Mouse (Mus musculus) limb, embryonic 12.5 days (tissue): Measurements from ENCODE around the gene Celf5. TPM values are rescaled to one million over a fixed set of nuclear protein-coding genes. Genes with fewer than 3 reads are reported as not detected.
A peak's percentile ranks its signal among the peaks of the same experiment; 100 is the strongest.

Experiments used
- ATAC-seq: fragments of 200-750 bp; cut with Nextera tagmentation; 2 replicates; pipeline ENCODE4 v1.8.0; 2017; ENCODE audit warnings: low read depth, moderate TSS enrichment; ENCODE audit not compliant: insufficient number of reproducible peaks, insufficient read depth, low FRiP score, low TSS enrichment
- H3K27ac ChIP-seq: fragments of 300-500 bp; sonication (generic); 2 replicates; pipeline ENCODE4 v1.5.1; 2016; ENCODE audit warnings: mild to moderate bottlenecking, moderate library complexity
- H3K27me3 ChIP-seq: fragments of 300-500 bp; sonication (generic); 2 replicates; pipeline ENCODE4 v1.6.1; 2016; ENCODE audit warnings: mild to moderate bottlenecking, moderate library complexity
- H3K36me3 ChIP-seq: fragments of 300-500 bp; sonication (generic); 2 replicates; pipeline ENCODE4 v1.6.1; 2016; ENCODE audit warnings: mild to moderate bottlenecking, moderate library complexity
- H3K4me1 ChIP-seq: fragments of 300-500 bp; sonication (generic); replicated peaks from 2 replicates; pipeline ENCODE4 v1.6.1; 2016
- H3K4me2 ChIP-seq: fragments of 300-500 bp; sonication (generic); 2 replicates; pipeline ENCODE4 v1.6.1; 2016; ENCODE audit warnings: mild to moderate bottlenecking, moderate library complexity
- H3K4me3 ChIP-seq: fragments of 300-500 bp; sonication (generic); replicated peaks from 2 replicates; pipeline ENCODE4 v1.5.1; 2016; ENCODE audit warnings: mild to moderate bottlenecking
- H3K9ac ChIP-seq: fragments of 300-500 bp; sonication (generic); replicated peaks from 2 replicates; pipeline ENCODE4 v1.6.1; 2016; ENCODE audit warnings: mild to moderate bottlenecking, moderate library complexity
- H3K9me3 ChIP-seq: fragments of 300-500 bp; sonication (generic); 2 replicates; pipeline ENCODE4 v1.6.1; 2016; ENCODE audit warnings: mild to moderate bottlenecking, moderate library complexity
- WGBS: fragments of 180-500 bp; shearing (Covaris S2); methylation state at CpG from one replicate; pipeline ENCODE4 v1.1.7; 2016; 5-methylcytosine and 5-hydroxymethylcytosine counted together
- polyA plus RNA-seq: library from polyadenylated mRNA; unstranded; fragments of >200 nt; fragmentation: Nextera tagmentation; extraction: Ambion mirVana; gene quantifications from 2 replicates; pipeline ENCODE4 v1.2.1, GENCODE M21; 2016

Celf5 gene
- polyA plus RNA-seq, 1 experiment from 2014 or later = 0.93 TPM

- Histone ChIP-seq H3K9me3 (no peaks in the 10 kb centered on the region), H3K36me3 (peaks cover 15% of the 10 kb centered on the region), H3K27ac (no peak overlapping the region), H3K4me1 (peaks cover 20% of the 10 kb centered on the region), H3K4me3 (peak overlapping the region; percentile 78; the same call in 1 of the 2 replicates), H3K27me3 (no peaks in the 10 kb centered on the region), H3K4me2 (peak overlapping the region; percentile 52), H3K9ac (no peak overlapping the region; the same call in 1 of the 2 replicates)
- 85% methylated on average over 17 of the region's 17 CpGs for WGBS
- ATAC-seq = no peak
Measured at GRCm38 (mm10) chr10:81497401-81498270, 15.1 kb upstream of the Celf5 start.

- WGBS = 35% methylated on average over 4 of the region's 4 CpGs
- ATAC-seq = no peak
- H3K4me3 ChIP-seq = peak overlapping the region; percentile 78
- H3K27me3 ChIP-seq = no peaks in the 10 kb centered on the region
- H3K36me3 ChIP-seq = peaks cover 21% of the 10 kb centered on the region
- no peak overlapping the region for H3K27ac ChIP-seq
- H3K9ac ChIP-seq = peak overlapping the region; percentile 24; the same call in 1 of the 2 replicates
- H3K4me2 ChIP-seq = peak overlapping the region; percentile 52
- H3K9me3 ChIP-seq = no peaks in the 10 kb centered on the region
- peaks cover 20% of the 10 kb centered on the region for H3K4me1 ChIP-seq
Measured at GRCm38 (mm10) chr10:81496969-81497368, 14.5 kb upstream of the Celf5 start.

DNA sequence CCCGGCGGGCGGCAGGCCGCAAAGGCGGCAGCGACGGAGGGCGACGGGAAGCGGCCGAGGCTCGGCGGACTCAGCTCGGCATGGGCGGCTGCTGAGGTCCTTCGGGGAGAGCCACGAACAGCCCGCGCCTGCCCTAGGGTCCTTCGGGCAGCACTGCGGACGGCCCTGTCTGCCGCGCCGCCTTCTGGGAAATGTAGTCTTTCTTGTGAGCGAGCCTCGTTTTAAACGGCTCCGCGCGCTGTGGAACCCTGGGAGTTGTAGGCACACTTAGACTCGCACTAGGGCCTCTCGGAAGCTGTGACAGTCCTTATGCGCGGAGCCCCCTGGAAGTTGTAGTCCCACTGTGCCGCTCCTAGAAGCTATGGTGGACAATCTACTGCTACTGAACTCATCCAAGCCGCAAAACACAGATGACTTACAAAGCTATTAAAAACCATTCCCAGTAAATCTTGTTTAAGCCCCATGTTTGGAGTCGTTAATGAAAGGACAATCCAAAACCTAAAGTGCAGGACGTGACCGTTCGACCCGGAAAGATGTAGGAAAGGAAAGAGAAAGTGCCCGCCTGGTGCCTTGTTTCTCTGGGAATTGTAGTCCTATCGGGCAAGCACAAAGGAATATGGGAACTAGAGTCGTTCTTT lies 13.9 kb upstream of the Celf5 start, which contains the start of gene Ncln:
Gene Ncln, minus strand, starts transcription at position 129 of the 638 bp plus-strand sequence.
- H3K9ac ChIP-seq = peak within 1 kb of the TSS; percentile 90
- H3K27ac ChIP-seq = peak within 1 kb of the TSS; percentile 17; the same call in 1 of the 2 replicates

DNA sequence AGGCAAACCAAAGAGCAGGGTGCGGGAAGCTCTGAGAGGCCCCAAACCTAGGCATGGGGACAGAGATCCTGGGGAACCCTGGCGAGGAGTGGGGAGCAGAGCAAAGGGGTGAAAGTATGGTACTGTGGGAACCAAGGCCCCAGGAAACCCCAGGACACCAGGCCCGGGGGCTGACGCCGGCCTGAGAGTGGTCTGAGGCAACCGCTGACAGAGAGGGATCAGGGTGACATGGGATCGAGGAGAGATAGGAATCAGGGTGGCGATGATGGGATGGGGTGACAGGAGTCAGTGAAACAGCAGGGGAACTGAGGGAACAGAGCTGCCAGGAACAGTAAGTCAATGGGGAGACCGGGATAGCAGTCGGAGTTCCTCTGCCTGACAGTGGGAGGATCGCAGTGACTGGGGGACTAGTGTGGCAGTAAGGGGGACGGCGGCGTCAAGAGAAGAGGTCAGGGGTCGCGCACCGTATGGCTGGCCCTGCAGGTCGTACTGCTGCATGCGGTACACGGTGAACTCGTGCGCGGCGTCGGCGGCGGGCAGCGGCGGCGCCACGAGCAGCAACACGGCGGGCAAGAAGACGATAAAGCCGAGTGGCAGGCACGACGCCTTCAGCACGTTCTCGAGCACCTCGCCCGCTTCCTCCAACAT lies 13.2 kb upstream of the Celf5 start:
- H3K9me3 ChIP-seq = no peaks in the 10 kb centered on the region
- H3K4me3 ChIP-seq = peak overlapping the region; percentile 78
- ATAC-seq = peak; percentile 8; the same call in 1 of the 2 replicates
- peak overlapping the region; percentile 98 for H3K4me2 ChIP-seq
- H3K4me1 ChIP-seq = peaks cover 20% of the 10 kb centered on the region
- H3K27ac ChIP-seq = 0 out of 2 replicates have a peak overlapping the region, but pooled peaks have one; percentile 17
- peak overlapping the region; percentile 90 for H3K9ac ChIP-seq
- 3% methylated on average over 34 of the region's 41 CpGs for WGBS
- peaks cover 34% of the 10 kb centered on the region for H3K36me3 ChIP-seq
- H3K27me3 ChIP-seq = no peaks in the 10 kb centered on the region; the same call in 1 of the 2 replicates

More for the DNA sequence above, 13.9 kb upstream of the Celf5 start, which contains the start of gene Ncln:
- H3K4me2 ChIP-seq = peak within 1 kb of the TSS; percentile 98
- ATAC-seq = peak; percentile 95
- H3K4me3 ChIP-seq = peak within 1 kb of the TSS; percentile 78
- peaks cover 27% of the 10 kb centered on the region for H3K36me3 ChIP-seq
- H3K4me1 ChIP-seq = peaks cover 20% of the 10 kb centered on the region
- no peaks in the 10 kb centered on the region for H3K9me3 ChIP-seq
- WGBS = under 1% methylated on average over 38 of the region's 45 CpGs
- no peaks in the 10 kb centered on the region for H3K27me3 ChIP-seq

- 75% methylated on average over 6 of the region's 6 CpGs for WGBS
- Histone ChIP-seq H3K9ac (peak overlapping the region; percentile 90), H3K9me3 (no peaks in the 10 kb centered on the region), H3K36me3 (peaks cover 40% of the 10 kb centered on the region), H3K27ac (no peak overlapping the region), H3K4me3 (peak overlapping the region; percentile 78), H3K27me3 (no peaks in the 10 kb centered on the region; the same call in 1 of the 2 replicates), H3K4me1 (peaks cover 20% of the 10 kb centered on the region), H3K4me2 (peak overlapping the region; percentile 98)
- no peak for ATAC-seq
Measured at GRCm38 (mm10) chr10:81495151-81495550, 12.6 kb upstream of the Celf5 start.

- WGBS = 84% methylated on average over 11 of the region's 11 CpGs
Measured at GRCm38 (mm10) chr10:81494260-81495041, 11.9 kb upstream of the Celf5 start.

DNA sequence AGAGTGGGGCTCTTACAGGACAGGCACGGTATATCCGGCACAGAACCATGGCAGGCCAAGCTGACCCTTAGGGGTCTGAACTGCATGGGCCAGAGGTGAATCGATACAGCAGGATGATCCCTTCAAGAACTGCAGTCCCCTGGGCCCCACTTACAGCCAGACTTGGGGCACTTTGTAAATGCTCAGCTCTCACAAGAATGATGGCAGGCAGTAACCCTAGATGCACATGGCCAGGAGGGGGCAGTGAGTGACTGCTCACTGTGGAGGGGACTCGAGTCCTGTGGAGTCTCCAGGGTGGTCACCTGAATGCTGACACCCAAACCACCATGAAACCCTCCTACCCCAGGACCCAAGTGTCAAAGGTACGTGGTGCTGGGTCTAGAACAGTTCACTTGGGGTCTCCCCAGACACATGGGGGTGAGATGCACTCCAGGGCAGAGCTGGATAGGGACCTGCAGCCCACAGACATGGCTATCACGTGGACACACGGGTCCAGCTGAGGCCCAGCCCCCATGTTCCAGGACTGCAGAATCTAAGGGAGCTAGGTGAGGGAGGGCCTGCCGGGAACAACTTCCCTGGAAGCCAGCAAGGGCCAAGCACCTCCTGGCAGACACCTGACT lies 11.2 kb upstream of the Celf5 start:
- Histone ChIP-seq H3K27ac (no peak overlapping the region), H3K9me3 (no peaks in the 10 kb centered on the region), H3K9ac (0 out of 2 replicates have a peak overlapping the region, but pooled peaks have one; percentile 19), H3K27me3 (no peaks in the 10 kb centered on the region; the same call in 1 of the 2 replicates), H3K4me2 (no peak overlapping the region), H3K36me3 (peaks cover 54% of the 10 kb centered on the region), H3K4me3 (no peak overlapping the region), H3K4me1 (peaks cover 20% of the 10 kb centered on the region)
- ATAC-seq = no peak
- WGBS = 86% methylated on average over 8 of the region's 8 CpGs

More at GRCm38 (mm10) chr10:81494260-81495041, 11.9 kb upstream of the Celf5 start:
- ATAC-seq = no peak
- Histone ChIP-seq H3K4me1 (peaks cover 20% of the 10 kb centered on the region), H3K9ac (peak overlapping the region; percentile 19; the same call in 1 of the 2 replicates), H3K27ac (no peak overlapping the region), H3K4me2 (peak overlapping the region; percentile 98), H3K27me3 (no peaks in the 10 kb centered on the region; the same call in 1 of the 2 replicates), H3K4me3 (peak overlapping the region; percentile 78), H3K9me3 (no peaks in the 10 kb centered on the region), H3K36me3 (peaks cover 47% of the 10 kb centered on the region)

GRCm38 (mm10) chr10:81492606-81493240 lies 10.2 kb upstream of the Celf5 start:
- no peak overlapping the region for H3K4me2 ChIP-seq
- no peaks in the 10 kb centered on the region; the same call in 1 of the 2 replicates for H3K27me3 ChIP-seq
- peaks cover 64% of the 10 kb centered on the region for H3K36me3 ChIP-seq
- no peak overlapping the region for H3K4me3 ChIP-seq
- peaks cover 20% of the 10 kb centered on the region for H3K4me1 ChIP-seq
- H3K9me3 ChIP-seq = no peaks in the 10 kb centered on the region
- ATAC-seq = no peak
- 84% methylated on average over 11 of the region's 11 CpGs for WGBS
- H3K27ac ChIP-seq = no peak overlapping the region
- H3K9ac ChIP-seq = 0 out of 2 replicates have a peak overlapping the region, but pooled peaks have one; percentile 27

- H3K27ac ChIP-seq = no peak overlapping the region
- peaks cover 17% of the 10 kb centered on the region for H3K4me1 ChIP-seq
- no peak overlapping the region for H3K4me2 ChIP-seq
- WGBS = 94% methylated on average over 9 of the region's 9 CpGs
- H3K9me3 ChIP-seq = no peaks in the 10 kb centered on the region
- no peak overlapping the region for H3K4me3 ChIP-seq
- no peak for ATAC-seq
- H3K27me3 ChIP-seq = no peaks in the 10 kb centered on the region; the same call in 1 of the 2 replicates
- H3K9ac ChIP-seq = no peak overlapping the region
- peaks cover 81% of the 10 kb centered on the region for H3K36me3 ChIP-seq
Measured at GRCm38 (mm10) chr10:81491018-81491417, 8.5 kb upstream of the Celf5 start.
